Mouse (Mus musculus): Measurements from ENCODE around the gene Amh.
A peak's percentile ranks its signal among the peaks of the same experiment; 100 is the strongest.
"Not testable (repeated sequence)": the region's sequence is repeated elsewhere in the genome, so short reads cannot be mapped to it uniquely, and the experiment has no call there.

The Amh gene

DNA sequence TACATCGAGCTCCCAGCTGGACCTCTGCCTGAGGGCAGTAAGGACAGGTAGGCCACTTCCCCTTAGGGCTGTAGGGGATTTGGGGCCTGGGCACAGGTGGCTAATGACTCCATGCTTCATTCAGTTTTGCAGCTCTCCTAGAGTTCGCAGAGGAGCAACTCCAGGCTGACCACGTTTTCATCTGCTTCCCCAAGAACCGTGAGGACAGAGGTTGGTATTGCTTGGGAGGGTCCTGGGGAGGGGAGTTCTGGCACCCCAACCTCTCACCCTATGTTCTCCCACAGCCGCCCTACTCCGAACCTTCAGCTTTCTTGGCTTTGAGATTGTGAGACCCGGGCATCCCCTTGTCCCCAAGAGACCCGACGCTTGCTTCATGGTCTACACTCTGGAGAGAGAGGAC is 23.5 kb downstream of the Amh start:
- DNase-seq (ENCODE audit: low spot score): not testable (repeated sequence)

GRCm38 (mm10) chr10:80829359-80830278 is 24.6 kb downstream of the Amh start:
- no peak for DNase-seq (ENCODE audit: low spot score)

- peak; percentile 78 for DNase-seq (ENCODE audit: low spot score)
Measured at GRCm38 (mm10) chr10:80831136-80831535, 26.1 kb downstream of the Amh start.

GRCm38 (mm10) chr10:80832818-80833217 is 27.8 kb downstream of the Amh start:
- DNase-seq (ENCODE audit: low spot score): no peak

- DNase-seq (ENCODE audit: low spot score): no peak
Measured at GRCm38 (mm10) chr10:80835617-80836016, 30.6 kb downstream of the Amh start.

GRCm38 (mm10) chr10:80836949-80837379 is 31.9 kb downstream of the Amh start:
- no peak for DNase-seq (ENCODE audit: low spot score)

DNA sequence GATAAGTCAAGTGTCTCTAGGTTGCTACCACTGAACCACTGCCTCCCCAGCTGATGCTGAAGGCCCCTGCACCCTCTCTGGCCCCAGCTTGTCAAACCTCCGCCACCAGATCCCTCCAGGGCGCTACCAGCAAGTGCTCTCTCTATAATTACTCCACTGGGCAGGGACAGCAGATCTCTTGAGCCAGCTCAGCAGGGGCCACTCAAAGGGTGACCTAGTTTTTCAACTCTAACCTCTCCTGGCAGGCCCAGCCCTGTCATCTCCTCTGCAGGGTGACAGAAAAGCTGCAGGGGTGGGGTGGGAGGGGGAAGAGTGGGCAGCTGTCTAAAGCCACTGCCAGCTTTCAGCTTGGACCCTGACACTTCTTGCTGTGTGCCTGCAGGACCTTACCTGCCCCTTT is 32.8 kb downstream of the Amh start:
- DNase-seq (ENCODE audit: low spot score): no peak

GRCm38 (mm10) chr10:80838346-80838912 is 33.4 kb downstream of the Amh start:
- no peak for DNase-seq (ENCODE audit: low spot score)

- no peak for DNase-seq (ENCODE audit: low spot score)
Measured at GRCm38 (mm10) chr10:80839848-80840247, 34.8 kb downstream of the Amh start.

DNA sequence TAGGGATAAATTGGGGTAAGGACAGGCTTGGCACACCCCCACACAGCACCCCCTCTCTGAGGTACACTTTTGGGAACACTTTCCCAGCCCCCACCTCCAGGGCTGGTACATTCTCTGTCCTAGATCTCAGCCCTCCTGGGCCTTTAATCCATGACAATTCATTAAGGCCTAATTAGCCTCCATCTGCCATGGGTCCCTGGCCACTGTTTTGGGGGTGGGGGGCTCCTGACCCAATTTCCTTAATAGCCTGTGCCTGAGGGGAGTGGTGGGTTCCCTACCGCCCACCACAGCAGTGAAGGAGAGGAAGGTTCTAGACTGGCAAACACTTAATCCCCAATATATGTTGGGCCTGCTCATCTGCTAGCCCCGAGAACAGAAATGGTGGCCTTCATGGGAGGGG is 36.6 kb downstream of the Amh start:
- no peak for DNase-seq (ENCODE audit: low spot score)

DNA sequence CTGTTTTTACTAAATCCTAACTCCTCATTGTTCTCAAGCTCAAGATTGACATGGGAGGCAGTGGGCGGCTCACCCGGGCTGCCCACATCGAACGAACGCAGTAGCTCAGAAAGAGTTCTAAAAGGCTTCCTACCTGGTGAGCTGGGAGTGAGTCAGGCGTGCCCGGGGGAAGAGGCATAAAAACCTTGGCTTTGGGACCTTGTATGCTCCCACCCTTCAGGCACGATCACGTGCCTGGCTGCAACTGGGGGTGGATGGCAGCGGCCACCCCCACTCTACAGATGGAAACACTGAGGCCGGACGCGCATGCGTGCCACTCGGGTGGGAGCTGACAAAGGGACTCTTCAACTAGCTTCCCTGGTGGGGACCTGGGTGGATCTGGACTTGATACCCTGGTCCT is 37.3 kb downstream of the Amh start:
- no peak for DNase-seq (ENCODE audit: low spot score)

- DNase-seq (ENCODE audit: low spot score): no peak
Measured at GRCm38 (mm10) chr10:80843087-80843930, 38.3 kb downstream of the Amh start.

DNA sequence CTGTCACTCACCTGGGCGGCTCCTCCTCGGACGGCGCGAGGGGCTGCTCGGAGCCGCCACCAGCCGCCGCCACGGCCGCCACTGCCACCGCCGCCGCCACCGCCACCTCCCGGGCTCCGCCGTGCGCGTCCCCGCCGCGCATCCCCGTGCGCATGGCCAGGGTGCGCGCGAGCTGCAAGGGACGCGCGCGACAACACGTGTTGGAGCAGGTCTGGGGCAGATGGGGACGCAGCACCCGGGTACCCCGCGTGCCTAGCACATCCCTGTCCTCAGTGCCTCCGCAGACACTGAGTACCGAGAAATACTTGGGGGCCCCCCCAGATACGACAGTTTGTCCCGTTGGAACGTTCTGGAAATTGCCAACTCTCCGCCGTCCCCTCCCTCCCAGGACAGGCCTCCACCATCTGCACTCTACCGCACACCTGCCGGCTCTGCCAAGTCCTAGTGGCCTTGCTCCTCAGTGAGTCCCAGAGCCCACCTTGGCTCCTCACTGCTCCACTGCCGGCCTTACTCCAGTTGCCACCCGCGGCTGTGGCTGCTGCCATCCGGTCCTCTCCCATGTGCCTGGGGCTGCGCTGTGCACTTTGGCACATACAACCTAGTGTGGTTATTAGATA is 39.0 kb downstream of the Amh start, which contains the start of gene Lingo3:
TSS of gene Lingo3 (minus strand) at position 109 of the 617 bp plus-strand sequence.
- no peak for DNase-seq (ENCODE audit: low spot score)

DNA sequence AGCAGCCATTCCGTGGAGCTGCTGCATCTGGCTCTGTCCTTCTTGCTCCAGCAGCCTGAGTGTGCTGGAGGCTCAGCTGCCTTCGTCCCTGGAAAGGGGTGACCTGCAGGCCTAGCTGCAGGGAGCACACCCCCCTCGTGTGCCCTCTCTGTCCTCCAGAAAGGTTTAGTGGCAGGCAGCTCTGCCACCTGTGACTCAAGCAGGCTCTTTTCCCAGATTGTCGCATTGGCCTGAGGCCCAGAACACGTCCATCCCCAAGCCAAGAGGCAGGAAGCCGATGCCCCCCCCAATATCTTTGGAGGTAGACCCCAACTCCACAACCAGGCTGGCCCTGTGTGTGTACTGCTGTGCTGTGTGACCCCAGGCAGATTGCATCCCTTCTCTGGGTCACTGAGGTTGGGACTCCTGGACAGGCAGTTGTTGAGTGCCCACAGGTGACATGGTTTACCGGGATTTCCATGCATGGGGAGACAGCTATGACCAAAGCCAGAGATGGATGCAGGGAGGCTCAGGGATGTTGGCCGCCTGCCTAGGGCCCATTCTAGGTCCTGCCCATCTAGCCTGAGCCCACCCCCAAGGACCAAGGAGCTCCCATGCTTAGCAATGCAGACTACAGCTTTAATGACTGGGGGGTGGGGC is 40.1 kb downstream of the Amh start:
- DNase-seq (ENCODE audit: low spot score): no peak

GRCm38 (mm10) chr10:80845732-80846131 is 40.7 kb downstream of the Amh start:
- no peak for DNase-seq (ENCODE audit: low spot score)

- peak; percentile 62 for DNase-seq (ENCODE audit: low spot score)
Measured at GRCm38 (mm10) chr10:80848571-80848970, 43.5 kb downstream of the Amh start.

- DNase-seq (ENCODE audit: low spot score): peak; percentile 93
Measured at GRCm38 (mm10) chr10:80854913-80855748, 50.1 kb downstream of the Amh start, which contains the start of the genes Lsm7 and Sppl2b. Gene Lsm7, minus strand, starts transcription at chr10:80855209. Gene Sppl2b, plus strand, starts transcription at chr10:80855275.

- no peak for DNase-seq (ENCODE audit: low spot score)
Measured at GRCm38 (mm10) chr10:80855749-80856073, 50.7 kb downstream of the Amh start.

DNA sequence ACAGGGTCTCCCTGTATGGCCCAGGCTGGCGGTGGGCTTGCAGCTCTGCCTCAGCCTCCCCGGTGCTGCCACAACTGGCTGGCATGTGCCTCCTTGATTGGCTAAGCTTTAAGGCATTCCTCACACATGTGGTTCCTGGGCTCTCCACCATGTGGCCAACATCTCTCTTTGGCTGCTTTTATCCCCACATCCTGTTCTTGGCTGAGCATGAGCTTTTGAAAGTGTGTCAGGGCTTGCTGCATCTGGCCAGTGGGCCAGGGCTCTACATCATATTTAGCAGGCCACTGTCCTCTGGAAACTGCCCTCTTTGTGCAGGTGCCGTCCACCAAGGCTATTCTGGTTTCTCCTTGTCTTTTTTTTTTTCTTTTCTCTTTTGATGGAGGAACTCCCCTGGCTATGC is 51.2 kb downstream of the Amh start:
- DNase-seq (ENCODE audit: low spot score): no peak

- no peak for DNase-seq (ENCODE audit: low spot score)
Measured at GRCm38 (mm10) chr10:80856908-80857307, 51.9 kb downstream of the Amh start.

Data from c-Kit-positive CD71-positive TER-119-positive erythroid progenitor cells, embryonic 14.5 days (primary cell).